Mouse (Mus musculus) heart, adult 2 months (tissue): ENCODE results near the gene Cox8b.

Experiments
- CTCF ChIP-seq: fragments of 200-600 bp; IDR thresholded peaks from 2 replicates; pipeline ENCODE4 v1.8.1; 2022; ENCODE audit warnings: antibody characterized with exemption, mild to moderate bottlenecking, moderate library complexity
- EP300 ChIP-seq: fragments of 200-500 bp; IDR thresholded peaks from 2 replicates; pipeline ENCODE4 v1.6.1; 2011; ENCODE audit warnings: low read depth, low read length, control low read depth; ENCODE audit not compliant: insufficient read depth
- POLR2A ChIP-seq: fragments of 200-500 bp; IDR thresholded peaks from 2 replicates; pipeline ENCODE4 v1.6.1; 2011; ENCODE audit warnings: mild to moderate bottlenecking, low read depth, low read length, control low read depth; ENCODE audit not compliant: insufficient read depth

DNA sequence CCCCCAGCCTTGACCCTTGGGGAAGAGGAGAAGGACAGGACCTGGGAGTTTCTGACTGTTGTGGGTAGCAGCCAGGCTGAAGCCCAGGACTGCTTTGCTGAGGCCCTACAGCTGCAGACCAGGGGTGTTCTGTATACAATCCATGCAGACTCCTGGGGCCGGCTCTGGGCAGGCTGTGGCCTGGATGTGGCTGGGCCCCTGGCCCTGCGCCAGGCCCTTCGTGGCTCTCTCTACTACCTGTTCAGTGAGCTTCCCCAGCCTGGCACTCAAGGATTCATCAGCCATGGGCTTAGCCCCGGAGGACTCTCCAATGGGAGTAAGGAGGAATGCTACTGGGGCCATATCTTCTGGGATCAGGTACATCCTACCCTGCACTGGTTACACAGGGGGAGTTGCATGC is 43.1 kb upstream of the Cox8b start:
- TF ChIP-seq EP300 (no peak), CTCF (no peak), POLR2A (no peak)
